Mouse (Mus musculus) neural tube, embryonic 13.5 days (tissue): ENCODE results near the gene Prkch. TPM values are rescaled to one million over a fixed set of nuclear protein-coding genes. Genes with fewer than 3 reads are reported as not detected.

Experiments
- ATAC-seq: fragments of 200-750 bp; cut with Nextera tagmentation; 2 replicates; pipeline ENCODE4 v1.8.0; 2017; ENCODE audit warnings: low read depth, mild to moderate bottlenecking, moderate TSS enrichment, moderate library complexity
- H3K27ac ChIP-seq: fragments of 300-500 bp; sonication (generic); replicated peaks from 2 replicates; pipeline ENCODE4 v1.5.1; 2015; ENCODE audit warnings: moderate library complexity, mild to moderate bottlenecking, inconsistent platforms
- H3K27me3 ChIP-seq: fragments of 300-500 bp; sonication (generic); 2 replicates; pipeline ENCODE4 v1.6.1; 2015; ENCODE audit warnings: mild to moderate bottlenecking, inconsistent platforms
- H3K36me3 ChIP-seq: fragments of 300-500 bp; sonication (generic); 2 replicates; pipeline ENCODE4 v1.6.1; 2015; ENCODE audit warnings: mild to moderate bottlenecking, inconsistent platforms
- H3K4me1 ChIP-seq: fragments of 300-500 bp; sonication (generic); replicated peaks from 2 replicates; pipeline ENCODE4 v1.6.1; 2015; ENCODE audit warnings: inconsistent platforms
- H3K4me2 ChIP-seq: fragments of 300-500 bp; sonication (generic); 2 replicates; pipeline ENCODE4 v1.6.1; 2015; ENCODE audit warnings: inconsistent platforms, mild to moderate bottlenecking, moderate library complexity
- H3K4me3 ChIP-seq: fragments of 300-500 bp; sonication (generic); 2 replicates; pipeline ENCODE4 v1.5.1; 2015; ENCODE audit warnings: mild to moderate bottlenecking, inconsistent platforms
- H3K9ac ChIP-seq: fragments of 300-500 bp; sonication (generic); 2 replicates; pipeline ENCODE4 v1.6.1; 2015; ENCODE audit warnings: moderate library complexity, mild to moderate bottlenecking, inconsistent platforms
- H3K9me3 ChIP-seq: fragments of 300-500 bp; sonication (generic); 2 replicates; pipeline ENCODE4 v1.6.1; 2016; ENCODE audit warnings: inconsistent platforms
- WGBS: fragments of 180-500 bp; shearing (Covaris S2); methylation state at CpG from one replicate; pipeline ENCODE4 v1.1.7; 2015; 5-methylcytosine and 5-hydroxymethylcytosine counted together
- polyA plus RNA-seq: library from polyadenylated mRNA; unstranded; fragments of >200 nt; fragmentation: Nextera tagmentation; extraction: Ambion mirVana; gene quantifications from 2 replicates; pipeline ENCODE4 v1.2.1, GENCODE M21; 2015

The Prkch gene
- polyA plus RNA-seq, 1 experiment from 2014 or later, result 9.6 TPM

DNA sequence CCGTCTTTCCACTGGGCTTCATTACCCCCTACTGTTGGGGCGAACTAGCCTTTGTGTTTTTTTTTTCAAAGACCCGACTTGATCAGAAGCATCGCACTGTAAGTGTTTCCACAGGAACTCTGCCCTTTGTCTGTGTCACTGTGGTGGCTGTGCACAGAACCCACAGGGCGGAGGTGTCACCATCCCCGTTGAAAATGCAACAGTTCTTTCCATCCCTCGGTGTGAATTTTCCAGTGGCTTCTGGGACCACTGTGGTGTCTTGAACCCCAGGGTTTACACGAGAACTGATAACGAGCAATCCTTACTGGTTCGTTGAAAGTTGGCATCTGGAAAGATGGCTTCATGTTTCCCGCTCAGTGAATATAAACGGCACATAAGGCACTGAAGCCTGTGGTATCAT, 20.2 kb downstream of the Prkch start:
- Histone ChIP-seq H3K27ac (no peak overlapping the region), H3K4me2 (no peak overlapping the region), H3K4me1 (peaks cover 21% of the 10 kb centered on the region), H3K4me3 (no peak overlapping the region), H3K9ac (no peak overlapping the region), H3K27me3 (no peaks in the 10 kb centered on the region; the same call in 1 of the 2 replicates), H3K36me3 (no peaks in the 10 kb centered on the region), H3K9me3 (no peaks in the 10 kb centered on the region)
- no peak for ATAC-seq
- WGBS, result 78% methylated on average over 12 of the region's 12 CpGs

DNA sequence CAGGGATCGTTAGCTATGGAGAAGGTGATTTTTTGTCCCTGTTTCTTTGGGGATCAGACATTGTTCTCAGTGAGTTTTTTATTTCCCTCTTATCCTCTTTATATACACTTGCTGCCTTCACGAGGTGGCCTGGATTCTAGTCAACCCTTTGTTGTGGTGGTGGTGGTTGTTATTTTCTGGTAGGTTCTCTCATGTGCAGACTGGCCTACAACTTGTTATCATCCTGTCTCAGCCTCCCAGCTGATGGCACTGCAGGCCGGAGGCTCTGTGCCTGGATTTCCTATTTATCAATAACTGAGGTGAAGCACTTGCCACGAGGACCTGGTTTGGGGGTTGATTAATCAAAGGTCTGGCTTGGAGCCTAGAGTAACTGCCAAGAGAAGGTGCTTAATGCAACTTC, 20.6 kb downstream of the Prkch start:
- Histone ChIP-seq H3K4me3 (no peak overlapping the region), H3K9me3 (no peaks in the 10 kb centered on the region), H3K9ac (no peak overlapping the region), H3K4me1 (peaks cover 25% of the 10 kb centered on the region), H3K27me3 (no peaks in the 10 kb centered on the region; the same call in 1 of the 2 replicates), H3K36me3 (no peaks in the 10 kb centered on the region), H3K4me2 (no peak overlapping the region), H3K27ac (no peak overlapping the region)
- WGBS, result 84% methylated on average over 4 of the region's 4 CpGs
- no peak for ATAC-seq

DNA sequence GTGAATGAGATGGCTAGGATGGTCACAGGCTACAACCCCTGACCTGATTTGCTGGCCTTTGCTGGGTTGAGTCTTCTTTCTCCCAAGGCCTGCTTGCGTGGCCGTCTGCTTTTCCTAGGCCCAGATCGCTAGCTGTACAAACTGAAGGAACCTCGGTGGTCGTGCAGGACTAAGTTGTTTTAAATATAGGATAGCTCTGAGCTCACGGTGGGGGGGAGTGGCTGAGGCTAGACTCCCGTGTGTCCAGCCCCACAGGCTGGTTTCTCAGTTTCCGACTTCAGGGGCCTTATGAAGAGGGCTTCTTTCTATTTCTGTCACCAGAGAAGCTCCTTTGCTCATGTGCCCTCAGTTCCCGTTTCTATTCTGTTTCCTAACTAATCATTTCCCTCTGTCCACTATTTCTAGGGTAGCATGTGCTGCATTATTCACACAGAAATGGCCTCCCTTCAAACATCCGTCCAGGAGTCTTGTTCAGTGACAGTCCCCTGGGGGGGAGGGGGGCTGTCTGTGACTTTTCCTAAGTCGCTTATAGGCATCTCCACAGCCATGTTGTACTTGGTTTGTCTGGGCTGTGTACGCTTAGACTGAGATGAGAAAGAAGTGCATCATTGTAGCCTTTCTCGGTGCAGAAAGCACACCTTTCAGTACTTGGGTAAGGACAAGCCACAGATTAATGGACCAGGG, 22.9 kb downstream of the Prkch start:
- Histone ChIP-seq H3K27me3 (no peaks in the 10 kb centered on the region; the same call in 1 of the 2 replicates), H3K4me1 (peaks cover 33% of the 10 kb centered on the region), H3K4me3 (no peak overlapping the region), H3K27ac (peak overlapping the region; percentile 39), H3K36me3 (no peaks in the 10 kb centered on the region), H3K4me2 (no peak overlapping the region), H3K9me3 (no peaks in the 10 kb centered on the region), H3K9ac (no peak overlapping the region)
- 52% methylated on average over 13 of the region's 13 CpGs for WGBS
- no peak for ATAC-seq

DNA sequence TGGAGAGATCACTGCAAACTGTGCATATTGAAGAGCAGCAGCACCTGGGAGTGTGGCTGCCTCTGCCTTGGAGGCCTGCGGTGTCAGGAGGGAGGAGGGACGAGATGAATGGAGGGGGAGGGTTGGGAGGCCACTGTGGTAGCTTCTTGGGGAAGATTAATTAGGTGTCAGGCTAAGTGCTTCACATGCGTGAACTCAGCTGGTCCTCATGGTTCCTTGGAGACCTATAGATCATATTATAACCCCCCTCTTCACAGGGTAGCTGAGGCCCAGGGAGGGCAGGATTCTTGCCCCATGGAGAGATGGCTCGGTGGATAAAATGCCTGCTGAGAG, 23.4 kb downstream of the Prkch start:
- Histone ChIP-seq H3K4me3 (no peak overlapping the region), H3K4me1 (peaks cover 33% of the 10 kb centered on the region), H3K4me2 (no peak overlapping the region), H3K9me3 (no peaks in the 10 kb centered on the region), H3K27ac (peak overlapping the region; percentile 71), H3K9ac (no peak overlapping the region), H3K27me3 (no peaks in the 10 kb centered on the region), H3K36me3 (no peaks in the 10 kb centered on the region)
- peak; percentile 85 for ATAC-seq
- 4% methylated on average over 4 of the region's 4 CpGs for WGBS

DNA sequence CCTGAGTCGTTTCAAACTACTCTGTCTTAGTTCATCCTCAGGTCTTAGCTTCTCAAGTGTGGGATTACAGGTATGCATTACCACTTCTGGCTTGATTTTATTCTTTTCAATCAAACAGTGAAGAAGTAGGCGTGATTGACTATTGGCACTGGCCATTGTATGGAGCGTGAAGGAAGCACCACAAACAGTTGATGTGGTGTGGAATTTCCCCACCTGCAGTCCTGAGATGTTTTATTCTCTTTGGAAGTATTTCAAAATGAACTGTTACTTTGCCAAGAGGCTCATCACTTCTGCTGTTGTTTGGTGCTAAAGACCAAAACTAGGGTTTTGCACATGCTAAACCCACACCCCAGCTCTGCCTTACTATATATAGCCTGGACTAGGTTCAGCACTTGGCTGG, 24.7 kb downstream of the Prkch start:
- no peaks in the 10 kb centered on the region for H3K36me3 ChIP-seq
- H3K9ac ChIP-seq, result no peak overlapping the region
- no peak overlapping the region for H3K4me3 ChIP-seq
- no peak overlapping the region for H3K27ac ChIP-seq
- no peak for ATAC-seq
- H3K27me3 ChIP-seq, result no peaks in the 10 kb centered on the region
- WGBS, result 91% methylated on average over 3 of the region's 3 CpGs
- H3K4me2 ChIP-seq, result no peak overlapping the region
- no peaks in the 10 kb centered on the region for H3K9me3 ChIP-seq
- H3K4me1 ChIP-seq, result peaks cover 33% of the 10 kb centered on the region

DNA sequence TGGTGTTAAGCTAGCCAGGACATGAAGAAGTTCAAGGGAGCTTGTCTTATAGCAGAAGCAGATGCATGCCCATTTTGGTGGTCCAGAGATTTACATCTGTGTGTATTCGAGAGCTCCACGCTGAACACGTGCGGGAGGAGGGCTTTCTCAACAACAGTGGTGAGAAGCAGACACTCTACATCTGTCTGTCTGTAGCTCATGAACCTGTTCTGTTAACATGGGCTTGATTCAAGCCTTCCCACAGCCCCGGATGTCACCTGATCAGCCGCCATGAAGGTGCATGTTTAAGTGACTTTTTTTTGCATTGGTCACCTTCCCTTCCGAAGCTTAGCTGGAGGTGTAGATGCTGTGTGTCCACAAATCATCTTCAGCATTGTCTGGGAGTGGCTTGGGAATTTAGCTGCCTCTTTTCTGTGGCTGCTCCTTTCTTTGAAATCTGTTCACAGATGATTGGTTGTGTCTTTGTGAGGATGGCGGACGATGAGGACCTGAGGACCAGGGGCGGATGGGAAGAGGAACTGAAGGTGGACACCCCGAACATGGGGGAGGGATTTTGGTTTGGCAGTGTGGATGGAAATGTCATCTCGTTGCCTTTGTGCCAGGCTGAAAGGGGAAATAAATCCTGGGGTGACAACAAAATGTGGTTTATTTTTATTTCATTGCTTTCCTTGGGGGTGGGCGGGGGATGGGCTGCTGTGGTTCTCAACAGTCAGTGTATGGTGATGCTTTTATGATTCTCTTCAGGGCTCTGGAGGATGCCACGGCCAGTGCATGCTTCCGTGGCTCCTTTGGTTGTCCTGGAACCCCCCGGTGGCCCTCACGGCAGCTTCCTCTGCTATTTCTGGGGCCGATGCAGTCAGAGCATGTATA, 25.3 kb downstream of the Prkch start:
- H3K9ac ChIP-seq, result no peak overlapping the region
- no peak for ATAC-seq
- H3K27me3 ChIP-seq, result no peaks in the 10 kb centered on the region
- H3K9me3 ChIP-seq, result no peaks in the 10 kb centered on the region
- H3K36me3 ChIP-seq, result no peaks in the 10 kb centered on the region
- H3K27ac ChIP-seq, result no peak overlapping the region
- H3K4me2 ChIP-seq, result no peak overlapping the region
- WGBS, result 53% methylated on average over 18 of the region's 18 CpGs
- no peak overlapping the region for H3K4me3 ChIP-seq
- H3K4me1 ChIP-seq, result peaks cover 33% of the 10 kb centered on the region

DNA sequence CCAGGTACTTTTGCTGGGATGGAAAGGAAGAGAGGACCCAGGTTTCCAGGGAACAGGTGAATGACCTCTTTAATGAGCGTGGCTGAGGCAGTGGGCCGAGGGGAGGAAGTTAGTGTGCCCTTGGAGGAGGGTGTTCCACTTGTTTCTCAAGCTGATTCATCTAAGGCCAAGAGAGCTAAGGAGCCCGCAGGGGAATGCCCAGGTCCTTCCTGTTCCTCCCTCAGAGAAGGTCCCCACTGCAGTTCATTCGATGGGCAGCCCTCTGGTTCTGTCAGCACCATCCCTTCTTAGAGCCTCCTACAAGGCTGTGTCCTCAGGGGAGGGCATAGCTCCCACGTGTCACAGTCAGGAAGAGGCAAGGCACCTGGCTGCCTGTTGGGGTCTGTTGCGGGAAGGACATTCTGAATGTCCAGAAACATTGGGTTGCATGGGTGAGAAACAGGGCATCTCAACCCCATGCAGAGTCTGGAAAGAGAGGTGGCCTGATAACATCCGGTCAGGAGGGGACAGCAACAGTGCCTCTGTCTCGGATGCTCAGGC, 26.3 kb downstream of the Prkch start:
- no peak for ATAC-seq
- 75% methylated on average over 8 of the region's 8 CpGs for WGBS
- no peak overlapping the region for H3K4me2 ChIP-seq
- no peaks in the 10 kb centered on the region for H3K36me3 ChIP-seq
- no peak overlapping the region for H3K4me3 ChIP-seq
- H3K27me3 ChIP-seq, result no peaks in the 10 kb centered on the region
- H3K9ac ChIP-seq, result no peak overlapping the region
- H3K4me1 ChIP-seq, result peaks cover 33% of the 10 kb centered on the region
- H3K9me3 ChIP-seq, result no peaks in the 10 kb centered on the region
- H3K27ac ChIP-seq, result no peak overlapping the region

DNA sequence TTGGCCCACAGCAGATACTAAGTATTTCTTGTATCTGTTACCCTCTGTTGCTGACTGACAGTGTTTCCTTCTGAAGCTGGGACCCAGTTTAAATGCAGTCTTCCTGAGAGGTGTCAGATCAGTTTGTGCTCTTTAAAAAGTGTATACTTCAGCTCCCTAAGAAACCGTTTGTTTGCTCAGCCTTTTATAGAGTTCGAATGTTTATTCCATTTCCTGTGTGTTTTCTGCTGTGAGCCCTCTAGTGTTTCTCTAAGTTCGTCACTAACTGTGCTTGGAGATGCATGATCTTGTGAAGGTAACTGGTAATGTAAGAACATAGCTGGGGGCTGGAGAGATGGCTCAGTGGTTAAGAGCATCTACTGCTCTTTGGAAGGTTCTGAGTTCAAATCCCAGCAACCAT, 27.1 kb downstream of the Prkch start:
- WGBS, result 85% methylated on average over 3 of the region's 3 CpGs
- Histone ChIP-seq H3K9ac (no peak overlapping the region), H3K27me3 (no peaks in the 10 kb centered on the region), H3K9me3 (no peaks in the 10 kb centered on the region), H3K36me3 (no peaks in the 10 kb centered on the region), H3K4me3 (no peak overlapping the region), H3K4me2 (no peak overlapping the region), H3K4me1 (peaks cover 33% of the 10 kb centered on the region), H3K27ac (no peak overlapping the region)
- ATAC-seq, result no peak

DNA sequence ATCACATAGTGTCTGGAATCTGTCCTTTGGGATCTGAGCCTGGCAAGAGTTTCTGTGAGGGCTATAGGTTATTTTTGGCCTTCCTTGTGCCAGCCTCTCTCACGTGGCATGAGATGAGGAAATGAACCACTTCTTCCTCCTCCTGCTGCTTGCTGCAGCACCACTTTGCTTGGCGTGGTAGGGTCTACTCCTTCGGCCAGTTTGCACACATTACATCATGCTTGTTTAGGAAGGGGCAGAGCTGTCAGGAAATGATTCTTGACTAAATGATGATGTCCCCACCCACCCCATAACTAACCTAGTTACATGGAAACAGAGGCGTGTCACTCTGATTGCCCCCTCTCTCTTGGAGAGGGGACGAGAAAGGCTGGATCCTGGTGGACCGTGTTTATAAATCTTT, 28.6 kb downstream of the Prkch start:
- Histone ChIP-seq H3K27me3 (no peaks in the 10 kb centered on the region), H3K4me1 (peaks cover 19% of the 10 kb centered on the region), H3K4me3 (no peak overlapping the region), H3K36me3 (no peaks in the 10 kb centered on the region), H3K4me2 (no peak overlapping the region), H3K9me3 (no peaks in the 10 kb centered on the region), H3K27ac (no peak overlapping the region), H3K9ac (no peak overlapping the region)
- no peak for ATAC-seq
- WGBS, result 80% methylated on average over 6 of the region's 6 CpGs

DNA sequence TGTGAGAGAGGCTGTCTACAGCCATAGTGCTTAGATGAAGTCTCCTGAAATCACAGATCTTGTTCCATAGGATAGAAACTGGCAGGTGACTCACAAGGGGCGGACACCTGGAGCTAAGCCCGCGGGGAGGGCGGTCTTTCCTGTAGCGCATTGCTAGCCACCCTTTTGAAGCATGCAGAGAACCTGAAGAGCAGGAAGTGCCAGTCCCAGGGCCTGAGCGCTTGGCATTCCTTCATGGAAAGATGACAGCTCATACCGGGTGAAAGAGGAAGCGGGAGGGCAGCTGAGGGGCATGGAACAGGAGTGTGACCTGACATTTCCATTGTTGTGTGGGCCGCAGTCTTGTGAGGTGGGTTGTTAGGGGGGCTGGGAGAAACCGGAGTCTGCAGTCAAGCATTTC, 33.1 kb downstream of the Prkch start:
- Histone ChIP-seq H3K4me1 (no peaks in the 10 kb centered on the region), H3K36me3 (no peaks in the 10 kb centered on the region), H3K9me3 (no peaks in the 10 kb centered on the region), H3K4me3 (no peak overlapping the region), H3K27me3 (no peaks in the 10 kb centered on the region), H3K9ac (no peak overlapping the region), H3K4me2 (no peak overlapping the region), H3K27ac (no peak overlapping the region)
- no peak for ATAC-seq
- 50% methylated on average over 10 of the region's 10 CpGs for WGBS

DNA sequence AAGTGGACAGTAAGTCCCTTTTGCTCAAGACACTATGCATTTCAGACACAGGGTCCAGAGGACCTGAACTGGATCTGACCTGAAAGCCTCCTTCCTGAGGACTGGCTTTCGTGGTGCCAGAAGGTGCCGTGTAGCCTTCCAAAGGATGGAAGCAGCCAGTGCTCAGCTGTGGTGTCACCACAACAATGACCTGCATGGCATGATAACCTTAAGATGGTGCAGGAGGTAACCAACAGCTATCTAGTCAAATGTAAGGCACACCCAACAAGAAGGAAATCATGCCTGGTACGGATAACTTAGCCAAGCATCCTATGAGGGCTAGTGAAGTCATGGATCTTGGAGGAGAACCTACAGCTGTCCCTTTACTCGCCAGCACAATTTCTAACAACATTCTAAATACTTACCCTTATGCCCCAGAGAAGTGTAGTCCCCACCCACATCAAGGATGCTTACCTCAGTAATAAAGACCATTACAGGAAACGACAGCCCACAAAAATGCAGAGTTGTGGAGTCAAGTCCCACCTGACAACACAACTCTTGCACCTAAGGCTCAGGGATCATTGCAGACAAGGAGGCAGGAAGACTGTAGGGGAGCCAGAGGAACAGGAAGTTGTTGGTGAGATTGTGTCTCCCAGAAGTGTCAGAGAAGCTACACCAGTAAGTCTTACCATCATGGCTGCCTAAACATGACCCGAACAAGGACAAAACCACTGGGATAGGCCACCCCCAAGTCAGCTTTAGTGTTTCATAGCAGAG, 40.9 kb downstream of the Prkch start:
- no peaks in the 10 kb centered on the region for H3K27me3 ChIP-seq
- 92% methylated on average over 6 of the region's 6 CpGs for WGBS
- no peak for ATAC-seq
- no peaks in the 10 kb centered on the region for H3K9me3 ChIP-seq
- H3K4me2 ChIP-seq, result no peak overlapping the region
- no peak overlapping the region for H3K27ac ChIP-seq
- H3K36me3 ChIP-seq, result no peaks in the 10 kb centered on the region
- H3K4me1 ChIP-seq, result no peaks in the 10 kb centered on the region
- no peak overlapping the region for H3K9ac ChIP-seq
- H3K4me3 ChIP-seq, result no peak overlapping the region

DNA sequence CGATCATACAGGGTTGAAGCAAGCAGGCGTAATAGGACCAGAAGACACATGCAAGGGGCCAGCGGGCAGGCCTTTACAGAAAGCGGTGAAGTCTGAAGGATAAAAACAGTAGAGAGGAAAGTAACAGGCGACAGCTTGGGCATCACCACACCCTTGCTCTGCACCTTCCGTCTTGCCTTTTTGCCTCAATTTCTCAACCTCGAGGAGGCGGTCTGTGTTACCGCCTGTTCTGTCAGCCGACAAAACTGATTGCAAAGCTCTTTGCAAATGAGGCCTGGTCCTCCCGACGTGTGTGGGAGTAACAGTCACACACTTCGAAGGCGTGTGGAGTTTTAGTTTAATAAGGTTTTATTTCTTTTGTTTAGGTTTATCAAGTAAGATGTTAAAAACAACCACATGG, 43.3 kb downstream of the Prkch start:
- 91% methylated on average over 14 of the region's 14 CpGs for WGBS

More for the DNA sequence above, 43.3 kb downstream of the Prkch start:
- Histone ChIP-seq H3K9ac (no peak overlapping the region), H3K9me3 (no peaks in the 10 kb centered on the region), H3K4me1 (no peaks in the 10 kb centered on the region; the same call in 1 of the 2 replicates), H3K27me3 (no peaks in the 10 kb centered on the region), H3K4me3 (no peak overlapping the region), H3K27ac (no peak overlapping the region), H3K36me3 (no peaks in the 10 kb centered on the region), H3K4me2 (no peak overlapping the region)
- ATAC-seq, result no peak
